Mouse (Mus musculus): ENCODE measurements around the gene Zfp91.

Gene Zfp91

DNA sequence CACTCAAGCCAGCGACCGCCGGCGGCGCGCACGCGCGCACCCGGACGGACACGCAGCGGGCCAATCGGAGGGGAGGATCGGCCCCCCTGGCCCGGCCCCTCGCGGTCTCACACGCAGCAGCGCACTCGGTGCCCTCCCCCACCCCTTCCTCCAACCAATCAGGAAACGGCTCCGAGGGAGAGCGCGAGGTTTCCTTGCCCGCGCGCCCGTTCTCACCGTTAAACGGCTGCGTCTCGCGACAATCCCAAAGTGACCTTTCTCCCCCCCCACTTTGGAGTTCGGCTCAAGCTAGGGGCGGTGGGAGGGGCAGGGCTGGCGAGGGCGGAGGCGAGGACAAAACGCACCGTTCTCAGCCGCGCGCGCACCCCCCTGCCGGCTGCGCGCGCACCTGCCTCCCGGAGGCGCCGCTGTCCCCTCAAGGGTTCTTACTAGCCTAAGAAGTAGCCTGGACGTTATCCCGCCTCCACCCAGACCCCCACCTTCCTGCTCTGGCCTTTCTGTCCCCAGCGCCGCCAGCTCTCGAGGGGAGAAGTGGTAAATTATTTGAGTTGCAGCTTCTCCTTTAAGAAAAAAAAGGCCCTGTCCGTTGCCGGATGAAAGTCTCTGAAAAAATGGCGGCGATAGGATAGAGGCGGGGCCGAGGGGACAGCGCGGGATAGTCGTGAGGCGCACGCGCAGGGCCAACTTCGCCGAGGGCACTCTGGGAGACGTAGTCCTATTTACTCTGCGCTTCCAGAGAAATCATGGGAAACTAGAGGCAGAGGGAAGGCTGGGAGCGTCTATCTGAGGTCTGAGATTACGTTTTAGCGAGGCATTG is at the start of gene Zfp91, which contains the start of gene Lpxn:
Zfp91 (minus strand) TSS at position 616 of the 817 bp plus-strand sequence.
Lpxn (plus strand) TSS at position 683 of the 817 bp plus-strand sequence.
- peak; percentile 99 for DNase-seq

DNA sequence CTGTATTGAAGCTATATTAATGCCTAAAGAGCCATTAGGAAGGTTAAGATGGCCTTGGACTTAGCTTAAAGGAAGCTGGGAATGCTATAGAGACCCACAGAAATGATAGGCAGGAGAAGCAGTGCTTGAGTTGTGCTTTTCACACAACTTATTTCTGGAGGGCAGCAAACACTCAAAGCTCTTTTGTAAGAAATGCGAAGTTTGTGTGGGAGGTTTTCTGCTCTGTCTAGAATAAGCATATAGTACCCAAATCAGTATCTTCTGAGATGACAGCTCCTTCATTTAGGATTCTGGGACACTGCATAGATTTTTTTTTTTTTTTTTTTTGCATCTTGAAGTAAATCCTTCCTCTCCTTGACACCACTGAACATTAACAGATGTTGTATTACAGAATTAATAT is 42.6 kb upstream of the Zfp91 start:
- DNase-seq, result no peak

DNA sequence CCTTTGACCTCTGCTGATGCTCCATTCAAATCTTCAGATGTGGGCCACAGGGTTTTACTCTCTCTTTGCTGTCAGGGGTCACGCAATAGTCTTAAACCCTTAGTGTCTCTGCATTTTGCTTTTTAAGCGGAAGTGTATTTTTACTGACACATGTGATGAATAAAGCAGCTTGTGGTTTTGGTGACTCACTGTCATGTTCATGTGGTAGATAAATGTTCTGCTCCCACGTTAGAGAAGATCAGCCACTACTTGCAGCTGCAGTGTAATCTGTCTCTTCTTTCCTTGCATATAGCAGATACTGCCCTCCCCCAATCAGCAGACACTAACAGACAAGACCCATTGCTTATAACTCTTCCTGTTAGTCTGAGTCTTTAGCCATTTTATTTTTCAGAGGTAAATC is 37.7 kb upstream of the Zfp91 start:
- DNase-seq, result no peak

DNA sequence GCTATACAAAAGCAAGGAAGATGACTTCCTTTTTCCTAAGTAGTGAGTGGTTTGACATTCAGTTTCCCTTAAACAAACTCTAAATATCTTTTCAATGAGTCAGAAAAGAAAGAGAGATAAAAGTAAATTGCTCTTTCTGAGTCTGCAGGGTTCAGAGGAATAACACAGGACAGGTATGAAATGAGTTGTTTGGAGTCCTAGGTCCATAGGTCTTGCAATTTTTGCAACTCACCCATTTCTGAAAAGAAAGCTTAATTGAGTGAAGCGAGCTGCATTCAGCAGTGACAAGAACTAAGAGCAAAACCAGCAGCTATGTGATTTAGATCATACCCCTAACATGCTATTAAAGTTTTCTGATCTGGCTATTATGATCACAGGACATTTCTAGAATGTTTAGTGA is 35.6 kb upstream of the Zfp91 start:
- no peak for DNase-seq

DNA sequence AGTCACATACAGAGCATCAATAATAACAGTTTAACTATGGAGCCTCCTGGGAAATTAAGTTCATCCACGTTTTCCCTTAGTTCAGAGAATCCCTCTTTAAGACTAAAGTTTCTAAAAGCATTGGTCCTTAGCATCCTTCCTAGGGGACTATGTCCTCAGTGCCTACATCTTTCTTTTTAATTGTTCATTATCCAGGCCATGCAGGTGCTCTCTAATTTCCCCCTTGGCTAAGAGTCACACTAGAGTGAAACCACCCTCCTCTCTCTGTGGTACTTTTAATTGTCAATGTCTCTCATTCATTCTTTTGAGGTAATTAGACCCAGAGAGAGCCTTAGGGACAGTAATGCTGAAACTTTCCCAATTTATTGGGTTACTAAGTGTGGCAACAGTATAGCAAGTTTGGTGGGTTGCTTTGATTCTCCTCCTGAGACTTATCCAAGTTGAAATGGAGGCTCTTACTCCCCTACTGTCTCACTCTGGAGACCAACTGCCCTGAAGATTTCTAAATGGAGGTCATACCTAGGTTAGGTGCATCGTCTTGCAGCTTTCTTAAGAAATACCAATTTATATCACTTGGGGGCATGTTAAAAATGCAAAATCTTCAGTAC is 35.0 kb upstream of the Zfp91 start:
- no peak for DNase-seq

DNA sequence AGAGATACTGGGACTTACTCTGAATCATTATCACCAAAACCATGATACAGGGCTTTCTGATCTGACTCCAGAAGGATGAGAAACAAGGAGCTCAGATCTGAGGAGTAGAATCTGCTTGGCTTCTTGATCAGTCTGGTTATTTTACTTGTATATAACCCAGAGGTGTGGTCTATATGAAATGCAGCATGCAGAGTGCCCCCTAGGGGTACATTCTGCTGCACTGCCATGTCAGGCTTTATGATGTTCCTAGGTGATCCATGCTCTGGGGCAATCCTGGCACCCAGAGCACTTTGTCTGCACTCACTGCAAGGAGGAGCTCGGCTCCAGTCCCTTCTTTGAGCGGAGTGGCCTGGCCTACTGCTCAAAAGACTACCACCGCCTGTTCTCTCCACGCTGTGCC is 28.6 kb upstream of the Zfp91 start:
- DNase-seq, result peak; percentile 2

DNA sequence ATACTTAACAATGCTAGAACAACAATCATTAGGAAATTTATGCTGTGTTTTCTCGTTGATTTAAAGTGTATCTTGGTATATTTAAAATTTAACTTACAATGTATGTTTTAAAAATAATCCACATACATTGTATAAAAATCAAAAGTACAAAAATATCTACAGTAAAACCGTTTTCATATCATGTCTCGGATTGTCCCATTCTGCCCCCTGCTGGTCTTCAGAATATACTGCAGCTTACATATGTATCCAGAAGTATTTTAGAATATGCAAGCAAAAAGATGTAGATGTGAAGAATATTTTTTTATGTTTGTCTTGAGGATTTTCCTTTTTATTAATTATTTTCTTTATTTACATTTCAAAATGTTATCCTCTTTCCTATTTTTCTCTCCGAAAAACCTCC is 24.5 kb upstream of the Zfp91 start:
- peak; percentile 50 for DNase-seq

DNA sequence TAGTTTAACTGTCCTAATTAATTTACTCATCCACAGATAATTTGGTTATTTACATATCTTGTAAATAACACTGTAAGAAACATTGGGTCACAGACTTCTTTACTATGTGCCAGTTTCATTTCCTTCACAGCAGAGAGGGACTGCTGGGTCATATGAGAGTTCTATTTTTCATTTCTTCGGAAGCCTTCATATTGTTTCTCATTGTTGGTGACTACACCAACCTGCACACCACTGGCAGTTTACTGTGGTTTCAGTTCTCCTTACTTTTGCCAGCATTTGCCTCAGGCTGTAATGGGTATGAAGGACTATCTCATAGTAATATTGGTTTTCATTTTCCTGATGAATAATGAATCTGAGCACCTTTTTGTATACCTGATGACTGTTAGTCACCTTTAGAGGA is 22.6 kb upstream of the Zfp91 start:
- no peak for DNase-seq

DNA sequence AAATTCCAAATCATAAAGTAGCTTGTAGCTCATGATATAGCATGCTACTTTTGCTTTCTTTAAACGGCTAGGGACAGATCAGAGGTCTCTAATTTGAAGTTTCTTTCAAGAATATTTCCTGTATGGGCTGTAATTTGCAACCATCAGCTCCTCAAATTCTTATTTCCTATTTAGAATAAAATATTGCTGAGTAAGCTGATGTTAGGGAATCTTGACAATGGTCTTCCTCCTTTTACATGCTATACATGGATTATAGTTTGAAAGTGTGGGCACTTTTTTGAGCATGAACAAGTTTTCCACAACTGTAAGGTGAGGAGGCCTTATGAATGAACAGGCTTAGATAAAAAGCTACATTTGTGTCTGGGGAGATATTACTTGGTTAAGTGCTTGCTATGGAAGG is 18.0 kb upstream of the Zfp91 start:
- DNase-seq, result no peak

DNA sequence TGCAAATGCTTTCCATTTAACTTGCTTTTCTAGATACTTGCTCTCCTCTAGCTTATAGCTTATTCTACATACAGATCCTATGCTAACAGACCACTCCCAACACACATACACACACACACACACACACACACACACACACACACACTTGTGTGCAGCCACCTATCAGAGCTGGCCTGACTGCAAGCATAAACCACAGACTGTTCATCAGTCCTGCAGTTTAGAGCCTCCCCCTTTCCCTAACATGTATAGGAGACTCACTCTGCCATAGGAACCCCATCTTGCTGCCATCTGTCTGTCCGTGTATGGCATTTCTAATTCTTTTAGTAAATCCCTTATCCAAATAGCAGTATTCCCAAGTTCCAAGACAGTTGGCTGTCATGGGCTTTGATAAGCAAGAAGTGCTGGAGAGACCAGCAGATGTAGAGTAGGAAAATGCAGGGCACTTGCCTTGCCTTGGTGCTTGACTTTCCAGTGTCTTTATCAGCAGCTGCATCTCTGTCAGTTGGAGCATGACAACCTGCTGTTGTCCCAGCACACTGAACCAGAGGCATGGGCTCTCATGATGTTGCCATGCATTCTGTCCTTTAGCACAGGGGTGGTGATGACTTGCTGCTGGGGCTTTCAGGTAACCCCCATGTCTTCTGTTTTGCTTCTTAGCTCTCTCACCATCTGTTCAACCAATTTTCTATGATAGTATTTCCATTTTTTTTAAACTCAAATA is 16.9 kb upstream of the Zfp91 start:
- DNase-seq, result no peak

DNA sequence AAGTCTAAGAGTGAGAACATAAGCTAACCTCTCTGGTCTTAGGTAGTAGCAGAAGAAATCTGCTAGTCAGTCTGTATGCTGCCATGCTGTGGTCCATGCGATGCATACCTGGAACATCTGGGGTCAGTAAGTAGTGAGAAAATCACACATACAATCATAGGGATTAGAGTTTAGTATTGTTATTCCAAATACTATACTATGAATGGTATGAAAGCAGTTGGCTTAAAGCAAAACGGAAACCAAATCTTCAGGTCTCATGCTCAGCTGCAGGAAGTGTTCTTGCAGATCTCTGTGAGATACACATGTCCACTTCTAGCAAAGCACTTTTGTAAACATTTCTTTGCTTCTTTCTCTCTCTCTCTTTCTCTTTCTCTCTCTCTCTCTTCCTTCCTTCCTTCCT is 10.3 kb upstream of the Zfp91 start:
- DNase-seq, result no peak

DNA sequence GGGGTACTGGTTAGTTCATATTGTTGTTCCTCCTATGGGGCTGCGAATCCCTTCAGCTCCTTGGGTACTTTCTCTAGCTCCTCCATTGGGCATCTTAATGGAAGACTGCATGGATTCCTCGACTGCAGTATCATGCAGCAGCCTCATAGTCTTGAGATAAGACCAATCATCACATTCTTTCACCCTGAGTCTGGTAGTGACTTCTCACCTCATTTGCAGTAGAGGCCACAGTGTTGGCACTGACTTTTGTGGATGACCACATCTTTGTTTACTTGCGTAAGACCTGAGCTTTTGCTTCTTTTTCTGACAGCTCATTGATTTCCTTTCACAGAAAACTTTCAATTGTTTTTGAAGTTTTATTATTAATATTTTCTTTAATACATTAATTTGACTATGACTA is 9.8 kb upstream of the Zfp91 start:
- DNase-seq, result no peak

DNA sequence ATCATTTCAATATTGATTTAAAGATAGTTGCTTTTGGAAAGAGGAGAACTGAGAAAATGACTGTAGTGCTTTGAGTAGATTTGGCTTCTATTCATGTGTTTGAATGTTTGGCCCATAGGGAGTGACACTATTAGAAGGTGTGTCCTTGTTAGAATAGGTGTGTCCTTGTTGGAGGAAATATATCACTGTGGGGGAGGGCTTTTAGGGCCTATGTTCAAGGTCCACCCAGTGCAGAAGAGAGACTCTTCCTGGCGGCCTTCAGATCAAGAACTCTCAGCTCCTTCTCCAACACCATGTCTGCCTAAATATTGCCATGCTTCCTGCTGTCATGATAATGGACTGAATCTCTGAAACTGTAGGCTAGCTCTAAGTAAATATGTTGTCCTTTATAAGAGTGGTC is 8.3 kb upstream of the Zfp91 start:
- no peak for DNase-seq

DNA sequence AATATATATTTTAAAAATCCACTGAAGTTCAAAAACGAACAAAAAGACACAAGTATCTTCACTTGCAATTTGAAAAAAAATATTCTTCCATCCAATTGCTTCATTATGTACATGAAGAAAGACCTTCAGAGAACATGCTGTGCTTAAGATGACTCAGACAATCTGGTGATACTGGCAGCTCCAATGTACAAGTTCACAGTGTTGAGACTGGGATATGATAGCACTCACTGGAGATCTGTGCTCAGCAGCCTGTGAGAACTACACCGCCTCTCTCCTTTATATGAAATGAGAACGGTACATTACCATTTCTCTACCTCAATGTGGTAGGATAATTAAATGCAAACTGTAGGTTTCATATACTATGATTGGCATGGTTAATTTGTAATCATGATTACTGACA is 6.9 kb upstream of the Zfp91 start:
- DNase-seq, result no peak

DNA sequence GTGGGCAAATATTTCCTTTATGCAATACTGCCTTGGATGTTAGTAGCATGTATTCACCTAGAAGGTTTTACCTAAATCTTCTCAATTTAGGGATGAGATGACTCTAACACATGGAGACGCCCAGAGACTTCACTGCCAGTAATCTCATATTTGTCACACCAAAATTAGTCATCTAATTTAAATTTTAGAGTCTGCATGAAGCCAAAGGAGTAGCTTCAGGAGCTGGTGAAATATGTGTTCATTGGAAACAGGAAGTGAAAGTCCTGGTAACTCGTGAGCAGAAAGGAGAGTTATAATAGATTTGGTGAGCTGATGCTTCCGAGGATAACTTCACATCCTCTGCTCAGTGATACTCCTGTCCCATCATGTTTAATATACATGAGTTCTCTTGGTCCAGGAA is 5.1 kb upstream of the Zfp91 start:
- DNase-seq, result no peak

DNA sequence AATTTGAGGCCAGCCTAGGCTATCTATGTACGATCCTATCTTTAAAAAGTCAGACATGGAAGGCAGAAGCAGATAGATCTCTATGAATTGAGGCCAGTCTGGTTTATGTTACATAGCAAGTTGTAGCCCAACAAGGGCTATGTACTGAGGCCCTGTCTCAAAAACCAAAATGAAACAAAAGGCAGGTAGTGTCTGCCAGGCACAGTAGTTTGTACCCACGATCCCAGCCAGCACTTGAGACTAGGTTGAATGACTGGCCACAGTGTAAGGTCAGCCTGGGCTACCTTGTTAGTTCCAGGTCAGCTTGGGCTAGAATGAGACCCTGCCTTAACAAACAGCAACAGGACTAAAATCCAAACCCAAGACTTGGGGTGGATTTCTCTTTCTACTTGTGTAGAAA is 4.7 kb upstream of the Zfp91 start:
- DNase-seq, result no peak

DNA sequence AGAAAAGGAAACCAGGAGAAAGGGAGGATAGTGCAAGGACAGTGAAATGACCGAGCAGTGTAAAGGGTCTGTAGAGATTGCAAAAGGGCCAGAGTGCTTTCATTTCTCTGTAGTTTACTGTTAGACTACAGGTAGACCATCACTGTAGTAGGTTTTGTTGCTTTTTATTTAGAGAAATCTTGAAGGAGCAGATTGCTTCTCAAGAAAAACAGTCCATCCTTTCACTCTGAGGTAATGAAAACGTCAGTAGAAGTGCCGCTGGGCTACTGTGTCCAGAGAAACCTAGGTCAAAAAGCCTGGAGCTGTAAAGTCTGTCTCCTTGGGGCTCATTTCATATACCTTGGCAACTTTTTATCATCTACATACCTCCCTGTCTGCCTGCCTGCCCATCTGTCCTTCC is 3.2 kb upstream of the Zfp91 start:
- no peak for DNase-seq

DNA sequence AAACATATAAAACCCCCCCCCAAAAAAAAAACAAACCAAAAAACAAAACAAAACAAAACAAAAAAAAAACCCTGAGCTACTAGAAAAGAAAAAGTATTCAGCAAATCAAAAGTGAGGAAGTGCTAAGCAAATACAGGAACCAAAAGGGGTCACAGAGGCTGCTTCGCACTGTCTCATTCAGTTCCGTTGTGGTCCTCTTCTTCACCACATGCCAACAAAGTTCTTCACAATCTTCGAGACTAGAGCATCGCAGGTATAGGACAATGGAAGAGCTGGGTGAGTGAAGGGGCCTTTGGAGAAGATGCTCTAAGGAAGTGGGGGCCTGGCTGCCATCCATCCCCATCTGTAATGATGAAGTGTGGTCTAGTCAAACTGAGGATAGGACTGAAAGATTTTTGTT is 2.5 kb upstream of the Zfp91 start:
- DNase-seq, result no peak

DNA sequence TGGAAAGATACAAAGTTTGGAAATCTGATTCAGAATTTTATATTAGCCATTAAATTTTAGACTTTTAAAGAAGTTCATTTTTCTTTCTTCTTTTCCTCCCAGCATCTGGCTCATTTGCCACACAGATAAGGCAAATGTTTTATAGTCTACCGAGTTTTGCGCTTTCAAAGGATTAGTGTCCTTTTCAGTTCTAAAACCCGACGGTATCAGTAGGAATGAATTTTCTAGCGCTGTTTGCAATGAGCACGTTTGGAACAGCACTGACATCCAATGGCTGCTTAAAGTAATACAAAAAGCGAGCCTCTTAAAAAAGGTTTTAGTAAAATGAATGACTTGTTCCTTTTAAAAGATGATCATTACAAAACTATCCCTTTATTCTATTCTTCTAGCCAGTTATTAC is 1.1 kb upstream of the Zfp91 start:
- DNase-seq, result peak; percentile 46

DNA sequence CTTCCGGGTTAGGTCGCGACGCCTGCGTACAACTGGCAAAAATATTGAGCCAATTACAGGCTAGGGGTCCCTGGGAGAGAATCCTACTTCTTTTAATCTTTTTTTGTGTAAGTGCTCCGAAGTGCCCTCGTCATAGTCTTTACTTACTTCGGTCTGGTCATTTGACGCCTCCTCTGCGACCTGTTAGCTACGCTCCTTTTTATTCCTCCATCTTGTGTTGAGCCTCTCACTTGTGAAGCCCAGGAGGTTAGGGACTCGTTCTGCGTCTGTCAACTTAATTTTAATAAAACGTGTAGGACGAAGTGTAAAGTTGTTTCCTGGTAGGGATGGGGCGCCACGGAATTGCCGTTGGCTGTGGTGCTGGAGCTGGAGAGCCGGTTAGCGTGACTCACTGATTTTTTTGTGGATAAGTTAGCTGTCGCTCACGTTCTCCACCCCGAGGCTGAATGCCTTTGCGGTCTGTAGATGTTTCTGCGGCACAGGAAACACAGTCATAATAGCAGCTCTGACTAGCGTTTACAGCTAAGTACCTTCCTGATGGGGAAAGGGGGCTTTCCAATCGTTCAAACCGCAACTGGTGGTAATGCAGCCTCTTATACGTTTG is 504 bp upstream of the Zfp91 start:
- DNase-seq, result no peak

DNA sequence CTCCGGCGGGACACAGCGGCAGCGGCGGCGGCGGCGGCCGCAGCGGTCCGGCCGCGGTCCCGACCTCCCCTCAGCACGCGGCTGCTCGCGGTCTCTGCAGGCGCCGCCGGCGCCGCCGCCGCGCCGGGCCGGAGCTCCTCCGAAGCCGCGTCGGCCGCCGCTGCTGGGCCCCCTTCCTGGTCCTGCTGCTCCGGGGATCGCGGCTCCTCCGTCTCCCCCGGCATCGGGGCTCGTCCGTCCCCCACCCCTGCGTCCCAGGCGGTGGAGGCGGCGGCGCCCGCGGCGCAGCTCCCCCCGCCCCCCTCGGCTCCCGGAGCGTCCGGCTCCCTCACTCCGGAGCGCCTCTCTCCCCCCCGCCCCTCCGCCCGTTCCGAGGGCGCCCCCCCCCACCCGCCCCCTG is 816 bp downstream of the Zfp91 start:
- DNase-seq, result no peak

DNA sequence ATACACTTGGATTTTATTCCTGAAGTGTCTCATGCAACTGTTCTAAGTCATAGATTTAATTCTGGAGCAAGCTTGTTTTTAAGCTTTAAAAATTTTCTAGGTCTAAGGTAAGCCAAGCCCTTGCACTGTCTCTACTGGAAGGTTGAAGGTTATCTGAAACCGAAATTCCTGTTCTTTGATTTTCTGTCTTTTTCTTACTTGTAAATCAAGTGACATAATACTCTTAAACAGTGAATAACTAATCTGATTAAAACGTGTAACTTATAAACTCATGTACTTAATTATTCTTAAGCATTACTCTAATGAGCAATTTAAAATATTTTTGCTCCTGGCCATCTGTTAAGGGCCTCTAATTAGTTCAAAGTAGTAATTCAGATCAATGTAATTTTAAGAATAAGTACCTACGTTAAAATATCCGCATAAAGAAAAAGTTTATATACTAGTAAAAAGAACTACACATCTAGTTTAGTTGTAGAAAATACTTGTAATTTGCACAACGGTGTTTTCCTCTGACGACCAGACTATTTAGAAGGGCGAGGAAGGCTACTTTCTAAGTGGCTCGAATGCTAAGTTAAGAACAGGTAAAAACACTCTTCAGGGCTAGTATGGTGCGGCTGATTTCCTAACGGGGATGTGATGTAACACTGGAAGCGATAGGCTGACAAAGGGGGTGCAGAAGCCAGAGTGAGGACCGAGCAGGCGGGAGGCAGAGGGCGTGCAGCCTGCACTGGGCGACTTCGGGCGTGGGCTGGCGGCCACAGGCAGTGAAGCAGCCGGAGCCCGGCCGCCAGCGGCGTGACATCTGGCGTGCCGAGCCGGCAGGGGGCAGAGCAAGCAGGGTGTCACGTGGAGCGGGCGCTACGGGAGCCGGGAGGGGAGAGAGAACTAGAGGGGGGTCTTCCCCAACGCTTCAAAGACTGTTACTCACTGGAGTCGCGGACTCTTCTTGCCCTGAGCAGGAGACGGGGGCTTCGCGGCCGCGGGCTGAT is 1.6 kb downstream of the Zfp91 start:
- DNase-seq, result peak; percentile 95
